Mouse (Mus musculus): Measurements from ENCODE around the gene Foxa1. TPM values are rescaled to one million over a fixed set of nuclear protein-coding genes. Genes with fewer than 3 reads are reported as not detected.

Gene Foxa1
- polyA plus RNA-seq (2014; fragmentation: Illumina TruSeq; extraction: RNeasy Lipid Tissue Mini Kit (QIAGEN cat#74804); ENCODE audit: low read depth, low replicate concordance) = 1.9 TPM

GRCm38 (mm10) chr12:57546415-57547201, at the start of gene Foxa1:
Foxa1 (minus strand) TSS chr12:57546916.

DNA sequence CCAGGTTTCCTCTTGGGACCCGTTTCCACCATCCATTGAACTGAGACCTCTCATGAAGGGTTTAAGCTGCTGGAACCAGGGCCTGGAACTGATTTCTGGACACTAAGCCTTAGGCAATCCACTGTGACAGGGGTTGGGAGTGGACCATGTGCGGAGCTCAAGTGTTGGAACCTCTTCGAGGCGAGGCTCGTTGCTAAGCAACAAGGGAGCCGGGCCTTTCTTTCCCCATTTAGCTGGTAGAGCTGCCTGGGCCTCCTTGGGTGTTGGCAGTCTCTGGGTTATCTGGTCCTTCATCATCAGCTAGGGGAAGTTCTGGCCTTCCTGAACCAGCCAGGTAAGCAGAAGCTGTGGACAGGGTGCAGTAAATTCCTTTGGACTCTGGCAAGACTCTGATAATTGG, 17.2 kb upstream of the Foxa1 start, which contains the start of gene Ttc6:
Ttc6 (plus strand) TSS at position 205 of the 400 bp plus-strand sequence.

Other genes with a start within 250 kb of the Foxa1 start
- not detected for gene Ttc6, start 17.2 kb upstream of the Foxa1 start, polyA plus RNA-seq (2014; fragmentation: Illumina TruSeq; extraction: RNeasy Lipid Tissue Mini Kit (QIAGEN cat#74804); ENCODE audit: low read depth, low replicate concordance)

Data from kidney, adult 10 weeks (tissue).